Mouse (Mus musculus) Muller cell, postnatal 12 days (primary cell): ENCODE data around the gene Dll1.

Experiments
- DNase-seq: peaks from one replicate; pipeline ENCODE4 v3.0.0-alpha.2; 2015; ENCODE audit errors: inconsistent ontology term

Gene Dll1

GRCm38 (mm10) chr17:15327106-15327505, 49.6 kb downstream of the Dll1 start:
- DNase-seq: no peak

- no peak for DNase-seq
Observed at GRCm38 (mm10) chr17:15325976-15326842, 50.5 kb downstream of the Dll1 start.

GRCm38 (mm10) chr17:15323191-15323834, 53.4 kb downstream of the Dll1 start:
- peak; percentile 90 for DNase-seq
